17 mouse cellular contexts compared by ENCODE assay signal in the genomic region with DNA sequence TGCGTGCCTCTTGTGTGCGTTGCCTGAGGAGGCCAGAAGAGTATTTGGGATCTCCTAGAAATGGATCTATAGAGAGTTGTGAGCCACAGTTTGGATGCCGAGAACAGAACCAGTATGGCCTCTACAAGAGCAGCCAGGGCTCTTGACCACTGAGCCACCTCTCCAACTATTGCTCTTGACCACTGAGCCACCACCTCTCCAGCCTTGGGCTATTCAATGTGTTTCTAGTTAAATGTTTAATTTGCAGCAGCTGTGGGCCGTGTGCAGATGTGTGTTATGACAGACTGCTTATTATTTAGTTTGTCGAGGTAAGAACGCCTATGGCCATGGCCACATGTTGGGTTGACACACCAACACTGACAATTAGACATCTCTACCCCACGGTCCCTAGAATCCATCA.
"Had no signal": no experiment of that assay in that cellular context is flagged by ENCODE, and none has a peak within 500 bp of the region (broad histone marks: within the 10 kb centered on the region; RNA-seq: fewer than 3 reads in every experiment).

No protein-coding gene starts in this region.

- H3K4me2 ChIP-seq: lung, embryonic 14.5 days; midbrain, embryonic 12.5 days; midbrain, embryonic 15.5 days; neural tube, embryonic 12.5 days; neural tube, embryonic 15.5 days had no signal

- H3K9me3 ChIP-seq: midbrain, embryonic 12.5 days; midbrain, embryonic 15.5 days; neural tube, embryonic 12.5 days; neural tube, embryonic 15.5 days had no signal

- H3K4me3 ChIP-seq: midbrain, embryonic 12.5 days; midbrain, embryonic 15.5 days; neural tube, embryonic 12.5 days; neural tube, embryonic 15.5 days had no signal

- H3K9ac ChIP-seq: liver, embryonic 14.5 days; liver, postnatal 0 days; lung, embryonic 14.5 days; midbrain, embryonic 12.5 days; midbrain, embryonic 15.5 days; neural tube, embryonic 12.5 days; neural tube, embryonic 15.5 days had no signal

- H3K27me3 ChIP-seq: midbrain, embryonic 12.5 days; midbrain, embryonic 15.5 days; neural tube, embryonic 12.5 days; neural tube, embryonic 15.5 days had no signal

- ATAC-seq: liver, postnatal 0 days; lung, postnatal 0 days; midbrain, embryonic 15.5 days had no signal

- DNase-seq: kidney, adult 9 months; kidney, postnatal 14 days; left cerebral cortex, postnatal 4 days; liver, postnatal 0 days; lung, embryonic 14.5 days; retina, postnatal 1 day; right cerebral cortex, postnatal 25 days; spleen, adult 18-20 months; thymus, adult 18-20 months; thymus, postnatal 36 days had no signal

- H3K36me3 ChIP-seq: midbrain, embryonic 12.5 days; midbrain, embryonic 15.5 days; neural tube, embryonic 12.5 days; neural tube, embryonic 15.5 days had no signal

- H3K27ac ChIP-seq: liver, embryonic 14.5 days; macrophage; midbrain, embryonic 12.5 days; midbrain, embryonic 15.5 days; neural tube, embryonic 12.5 days; neural tube, embryonic 15.5 days had no signal
